Mouse (Mus musculus) lung, adult 2 months (tissue): Measurements from ENCODE around the gene Nup43. TPM values are rescaled to one million over a fixed set of nuclear protein-coding genes. Genes with fewer than 3 reads are reported as not detected.

Experiments
- DNase-seq: peaks from one replicate; pipeline ENCODE4 v3.0.0; 2022
- H3K4me1 ChIP-seq: fragments of 200-500 bp; 2 replicates; pipeline ENCODE4 v1.6.1; 2011; ENCODE audit warnings: low read length; ENCODE audit not compliant: control insufficient read depth, insufficient read depth
- H3K4me3 ChIP-seq: fragments of 200-500 bp; replicated peaks from 2 replicates; pipeline ENCODE3; 2011; ENCODE audit warnings: low read depth, mild to moderate bottlenecking, control low read depth, low read length; ENCODE audit errors: extremely low read depth
- CTCF ChIP-seq: fragments of 200-500 bp; IDR thresholded peaks from 2 replicates; pipeline ENCODE4 v1.5.1; 2011; ENCODE audit warnings: mild to moderate bottlenecking, low read length, control low read depth; ENCODE audit not compliant: insufficient read depth
- POLR2A ChIP-seq: fragments of 200-500 bp; IDR thresholded peaks from 2 replicates; pipeline ENCODE4 v1.6.1; 2011; ENCODE audit warnings: low read depth, mild to moderate bottlenecking, control low read depth, low read length, borderline replicate concordance; ENCODE audit errors: extremely low read depth
- WGBS: fragments of 180-500 bp; shearing (Covaris S2); methylation state at CpG from one replicate; pipeline ENCODE4 v1.1.7; 2018; 5-methylcytosine and 5-hydroxymethylcytosine counted together
- polyA plus RNA-seq: library from polyadenylated mRNA; depleted of rRNA; stranded (reverse); fragments of >200 nt; gene quantifications from 2 replicates; pipeline ENCODE4 v1.2.3, GENCODE M21; 2012

Gene Nup43
- polyA plus RNA-seq, 1 experiment = 4.3 TPM

- Histone ChIP-seq H3K4me1 (no peaks in the 10 kb centered on the region), H3K4me3 (no peak overlapping the region)
- 82% methylated on average over 2 of the region's 2 CpGs for WGBS
- no peak for DNase-seq
- no peak for TF ChIP-seq CTCF
These were observed 21.4 kb upstream of the Nup43 start for GRCm38 (mm10) chr10:7645911-7646310.

DNA sequence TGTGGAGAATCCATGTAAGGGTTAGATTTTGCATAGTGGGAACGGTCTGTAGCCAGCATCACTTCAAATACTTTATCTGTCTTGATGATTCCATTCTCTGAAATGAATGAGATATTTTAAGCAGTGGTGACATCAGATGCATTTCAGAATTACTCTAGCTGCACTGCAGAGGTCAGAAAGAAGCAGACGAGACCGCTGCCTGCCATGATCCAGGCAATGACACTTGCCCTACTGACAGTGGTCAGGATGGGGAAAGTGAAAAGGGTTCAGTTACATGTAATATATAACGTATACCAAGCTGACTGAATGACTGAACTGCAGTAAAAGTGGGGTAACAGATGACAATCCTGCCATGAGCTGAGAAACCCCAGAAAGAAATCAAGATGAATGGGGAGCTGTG, 18.2 kb upstream of the Nup43 start:
- DNase-seq = no peak
- WGBS = 75% methylated on average over 4 of the region's 4 CpGs
- Histone ChIP-seq H3K4me3 (no peak overlapping the region), H3K4me1 (no peaks in the 10 kb centered on the region)
- TF ChIP-seq POLR2A (no peak), CTCF (no peak)

GRCm38 (mm10) chr10:7651057-7651456, 16.2 kb upstream of the Nup43 start:
- WGBS = 93% methylated on average over 2 of the region's 2 CpGs
- H3K4me3 ChIP-seq = no peak overlapping the region

GRCm38 (mm10) chr10:7662471-7663141, 4.7 kb upstream of the Nup43 start:
- no peak for DNase-seq
- Histone ChIP-seq H3K4me3 (peak overlapping the region; percentile 100), H3K4me1 (peaks cover 5% of the 10 kb centered on the region)
- WGBS = under 1% methylated on average over 44 of the region's 44 CpGs
- TF ChIP-seq POLR2A (no peak), CTCF (no peak)

More at GRCm38 (mm10) chr10:7651057-7651456, 16.2 kb upstream of the Nup43 start:
- TF ChIP-seq POLR2A = no peak
- no peak for TF ChIP-seq CTCF
- H3K4me1 ChIP-seq = no peaks in the 10 kb centered on the region
- no peak for DNase-seq

- peaks cover 8% of the 10 kb centered on the region for H3K4me1 ChIP-seq
- H3K4me3 ChIP-seq = peak overlapping the region; percentile 100
- DNase-seq = peak; percentile 90
- WGBS = under 1% methylated on average over 64 of the region's 64 CpGs
- peak; percentile 91 for TF ChIP-seq POLR2A
- TF ChIP-seq CTCF = no peak
These were observed 3.9 kb upstream of the Nup43 start for GRCm38 (mm10) chr10:7663159-7664026.

DNA sequence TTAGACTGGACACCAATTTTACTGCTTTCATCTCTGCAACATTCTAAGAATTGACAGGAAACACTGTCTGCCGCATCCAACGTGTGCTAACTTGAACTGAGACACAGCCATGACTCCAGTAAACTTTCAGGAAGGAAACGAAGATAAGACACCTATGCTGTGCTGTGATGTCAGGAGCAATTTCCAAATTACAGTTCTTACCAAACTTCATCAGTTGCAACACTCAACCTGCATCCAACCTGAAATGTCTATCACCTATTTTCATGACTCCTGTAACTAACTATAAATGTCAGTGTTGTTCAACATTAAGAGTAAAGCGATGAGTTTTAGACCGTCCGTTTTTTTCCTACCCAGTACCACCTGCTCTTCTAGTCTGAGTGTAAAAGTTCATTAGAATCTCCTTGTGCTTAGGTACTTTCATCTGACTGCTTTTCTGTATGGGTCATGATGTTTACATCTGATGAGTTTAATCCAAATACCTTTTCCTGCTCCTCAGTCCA, 3.2 kb upstream of the Nup43 start:
- H3K4me3 ChIP-seq = peak overlapping the region; percentile 100
- H3K4me1 ChIP-seq = peaks cover 8% of the 10 kb centered on the region
- no peak for DNase-seq
- TF ChIP-seq CTCF (no peak), POLR2A (no peak)
- 43% methylated on average over 6 of the region's 6 CpGs for WGBS

- Histone ChIP-seq H3K4me3 (no peak overlapping the region), H3K4me1 (peaks cover 6% of the 10 kb centered on the region)
- WGBS = 96% methylated on average over 1 of the region's 1 CpGs
- TF ChIP-seq CTCF = no peak
- no peak for TF ChIP-seq POLR2A
- no peak for DNase-seq
These were observed 2.4 kb upstream of the Nup43 start for GRCm38 (mm10) chr10:7664889-7665288.

GRCm38 (mm10) chr10:7673673-7674072, 6.4 kb downstream of the Nup43 start:
- TF ChIP-seq POLR2A (no peak), CTCF (peak; percentile 31; the same call in 1 of the 2 replicates)
- Histone ChIP-seq H3K4me1 (no peaks in the 10 kb centered on the region), H3K4me3 (no peak overlapping the region)
- DNase-seq = no peak
- WGBS = 58% methylated on average over 1 of the region's 1 CpGs

DNA sequence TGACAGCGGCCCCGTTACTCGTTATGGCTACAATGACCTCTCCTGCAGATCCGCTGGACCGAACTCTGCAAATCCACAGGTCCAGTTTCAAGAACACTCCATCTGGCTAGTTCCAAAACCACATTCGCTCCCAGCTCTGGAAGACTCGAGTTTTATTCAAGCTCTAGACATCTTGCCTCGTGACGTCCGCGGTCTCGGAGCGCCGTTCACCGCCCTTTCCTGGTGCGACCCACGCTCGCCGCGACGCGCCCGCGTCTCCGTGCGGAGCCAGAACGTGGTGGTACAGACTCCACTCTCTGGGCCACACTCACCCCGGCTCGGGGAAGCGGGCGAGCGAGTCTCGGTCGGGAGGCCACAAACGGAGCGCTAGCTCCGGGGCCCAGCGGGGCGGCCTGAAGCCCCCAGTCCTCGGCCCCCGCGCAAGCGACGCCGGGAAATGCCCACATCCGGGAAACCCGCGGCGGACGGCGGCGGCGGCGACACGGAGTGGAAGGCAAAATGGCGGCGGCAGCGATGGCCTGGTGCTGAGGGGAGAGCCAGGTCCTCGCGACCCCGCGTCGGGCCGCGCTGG, 13.5 kb downstream of the Nup43 start, which contains the start of the genes Pcmt1 and Lats1:
Pcmt1 (minus strand) TSS at position 406 of the 571 bp plus-strand sequence.
Lats1 (plus strand) TSS at position 484 of the 571 bp plus-strand sequence.
- H3K4me1 ChIP-seq = peaks cover 9% of the 10 kb centered on the region; the same call in 1 of the 2 replicates
- peak; percentile 90 for DNase-seq
- WGBS = under 1% methylated on average over 65 of the region's 65 CpGs
- peak within 1 kb of the TSS; percentile 99 for H3K4me3 ChIP-seq
- TF ChIP-seq CTCF (no peak), POLR2A (peak; percentile 54; the same call in 1 of the 2 replicates)
